Mouse (Mus musculus): Measurements from ENCODE around the gene Cog4. TPM values are rescaled to one million over a fixed set of nuclear protein-coding genes. Genes with fewer than 3 reads are reported as not detected.

Cog4 gene
- total and polyA plus RNA-seq, 3 experiments: 24.9 to 35.2 (median 27.5) TPM

DNA sequence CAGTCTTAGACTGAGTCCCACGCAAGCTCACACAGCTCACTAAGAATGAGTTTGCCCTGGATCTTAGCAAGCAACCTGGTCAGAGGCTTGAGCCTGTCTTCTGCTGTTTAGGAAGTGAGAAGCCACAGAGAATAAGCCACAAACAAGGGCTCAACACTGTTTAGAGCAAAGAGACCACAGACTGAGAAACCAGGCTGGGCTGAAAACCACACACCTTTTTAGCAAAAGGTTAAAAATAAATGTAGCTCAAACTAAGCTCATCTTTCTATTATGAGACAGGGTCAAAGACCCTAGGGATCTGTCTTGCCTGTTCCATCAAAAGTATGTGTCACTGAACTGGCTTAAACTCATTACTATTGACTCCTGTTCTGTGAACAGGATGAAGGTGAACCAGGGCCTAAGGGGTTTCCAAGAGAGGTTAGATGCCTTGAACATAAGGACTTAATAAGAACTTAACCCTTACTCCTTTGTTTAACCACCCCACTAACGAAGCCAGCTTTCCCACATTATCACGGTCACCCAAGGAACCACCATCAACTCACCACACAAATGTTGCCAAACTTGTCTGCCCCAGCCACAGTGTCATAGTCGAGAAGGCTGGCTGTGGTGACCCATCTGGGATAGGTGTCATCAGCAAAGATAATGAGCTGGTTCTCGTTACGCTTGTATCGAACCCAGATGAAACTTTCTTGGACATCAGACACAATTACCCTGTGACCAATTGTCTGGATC is 33.2 kb upstream of the Cog4 start (continued):
- TF ChIP-seq RCOR1 (conservative IDR thresholded peaks at IDR 0.05; ENCODE audit: low read depth, low read length) (peak; percentile 63; the same call in 1 of the 2 replicates), EP300 (IDR thresholded peaks at IDR 0.05; ENCODE audit: low read length) (peak; percentile 75), ZMIZ1 (IDR thresholded peaks at IDR 0.05; ENCODE audit: low read depth, low read length) (no peak), JUND (conservative IDR thresholded peaks at IDR 0.05; ENCODE audit: low read depth, low read length) (no peak), IRF4 (IDR thresholded peaks at IDR 0.05; ENCODE audit: low read depth, low read length) (peak; percentile 62), TBP (conservative IDR thresholded peaks at IDR 0.05; ENCODE audit: low read depth, low read length) (no peak), PAX5 (IDR thresholded peaks at IDR 0.05; ENCODE audit: low read length) (no peak), HCFC1 (IDR thresholded peaks at IDR 0.05; ENCODE audit: low read depth, low read length) (no peak), KAT2A (IDR thresholded peaks at IDR 0.05; ENCODE audit: insufficient replicate concordance, low read length) (no peak), CTCF (conservative IDR thresholded peaks at IDR 0.05 in 1 of 2, IDR thresholded peaks at IDR 0.05 in 1 of 2; ENCODE audit: low read depth in 2 of 2, low read length in 2 of 2) (no peak), JUN (IDR thresholded peaks at IDR 0.05; ENCODE audit: insufficient read depth, low read depth, low read length) (no peak), MAX (IDR thresholded peaks at IDR 0.05; ENCODE audit: low read length) (no peak), BHLHE40 (IDR thresholded peaks at IDR 0.05; ENCODE audit: low read depth, low read length) (peak; percentile 43), RAD21 (IDR thresholded peaks at IDR 0.05; ENCODE audit: low read depth, low read length) (no peak), MYC (IDR thresholded peaks at IDR 0.05; ENCODE audit: low read depth, low read length) (no peak), MEF2A (IDR thresholded peaks at IDR 0.05; ENCODE audit: borderline replicate concordance, low read depth, low read length) (peak; percentile 96), USF1 (IDR thresholded peaks at IDR 0.05; ENCODE audit: low read depth, low read length) (no peak), ETS1 (conservative IDR thresholded peaks at IDR 0.05; ENCODE audit: low read depth, low read length) (peak; percentile 71; the same call in 1 of the 2 replicates), SIN3A (IDR thresholded peaks at IDR 0.05; ENCODE audit: low read length) (peak; percentile 55; the same call in 1 of the 2 replicates), MXI1 (IDR thresholded peaks at IDR 0.05; ENCODE audit: low read depth, low read length) (no peak), NRF1 (IDR thresholded peaks at IDR 0.05; ENCODE audit: low read depth, low read length) (no peak), SMC3 (IDR thresholded peaks at IDR 0.05; ENCODE audit: low read depth, low read length) (no peak)

DNA sequence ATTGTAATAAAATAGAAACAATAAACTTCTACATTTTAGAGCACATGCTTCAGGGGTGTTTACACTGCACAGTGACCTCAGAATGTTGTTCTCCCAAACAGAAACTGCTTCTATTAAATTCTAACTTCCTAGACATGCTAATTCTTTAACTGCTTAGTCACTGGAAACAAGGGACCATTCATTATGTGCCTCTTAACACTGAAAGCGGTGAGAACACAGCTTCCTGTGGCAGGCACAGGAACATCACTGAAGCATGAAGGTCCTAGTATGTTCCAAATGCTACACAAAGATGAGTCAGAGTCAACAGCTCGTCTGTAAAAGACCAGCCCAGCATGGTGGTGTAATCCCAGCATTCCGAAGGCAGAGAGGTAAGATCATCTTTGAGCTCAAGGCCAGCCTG is 31.1 kb upstream of the Cog4 start:
- H3K4me2 ChIP-seq (ENCODE audit: insufficient read depth, low read depth, poor library complexity, severe bottlenecking): no peak overlapping the region
- peaks cover 10 to 75% of the 10 kb centered on the region in 2 experiments; a peak in 3 of 4 replicates for H3K4me1 ChIP-seq (ENCODE audit: control insufficient read depth in 1 of 2, insufficient read depth in 2 of 2)
- DNase-seq (ENCODE audit: extremely low read depth): peak; percentile 84
- no peak overlapping the region for H3K4me3 ChIP-seq (replicated peaks in 1 of 3; ENCODE audit: low read depth in 2 of 3, low read length in 2 of 3, poor library complexity in 1 of 3)
- no peak overlapping the region for H3K9ac ChIP-seq (ENCODE audit: insufficient read depth, low read depth)
- in situ Hi-C loops (cut with MboI; ENCODE audit: low pct_ligation_motif_present, low pct_unique_long_range_greater_than_20kb, low sequenced_read_pairs) (loop anchor here (10.0 kb wide), 1 partner anchor 51 kb away; no protein-coding TSS in a partner anchor), dilution Hi-C loops (cut with MboI; ENCODE audit: extremely low pct_ligation_motif_present, extremely low pct_unique_long_range_greater_than_20kb, low sequenced_read_pairs) (no loop called here)
- TF ChIP-seq USF2 (conservative IDR thresholded peaks at IDR 0.05; ENCODE audit: low read depth, low read length): no peak
- TF ChIP-seq ETS1 (conservative IDR thresholded peaks at IDR 0.05; ENCODE audit: low read depth, low read length): peak; percentile 79
- TF ChIP-seq MAZ (IDR thresholded peaks at IDR 0.05; ENCODE audit: low read depth, low read length): no peak
- TF ChIP-seq E2F4 (IDR thresholded peaks at IDR 0.05; ENCODE audit: insufficient replicate concordance, low read depth, low read length): no peak
- 0 out of 2 replicates have a peak, but pooled peaks have one; percentile 36 for TF ChIP-seq JUND (conservative IDR thresholded peaks at IDR 0.05; ENCODE audit: low read depth, low read length)
- TF ChIP-seq MAFK (IDR thresholded peaks at IDR 0.05; ENCODE audit: insufficient replicate concordance, low read length): peak; percentile 59; the same call in 1 of the 2 replicates
- no peak for TF ChIP-seq MYC (IDR thresholded peaks at IDR 0.05; ENCODE audit: low read depth, low read length)
- TF ChIP-seq CHD2 (IDR thresholded peaks at IDR 0.05; ENCODE audit: low read length): no peak
- TF ChIP-seq GABPA (IDR thresholded peaks at IDR 0.05; ENCODE audit: insufficient replicate concordance, low read depth, low read length): no peak
- H3K9me3 ChIP-seq (replicated peaks; ENCODE audit: low read length): no peaks in the 10 kb centered on the region
- H3K36me3 ChIP-seq (replicated peaks in 1 of 2; ENCODE audit: control insufficient read depth in 1 of 2, insufficient read depth in 1 of 2, low read length in 1 of 2): peaks cover 93 to 99% of the 10 kb centered on the region in 2 experiments
- H3K27me3 ChIP-seq (replicated peaks): no peaks in the 10 kb centered on the region
- peaks cover 15% of the 10 kb centered on the region for H3K79me2 ChIP-seq (replicated peaks; ENCODE audit: control insufficient read depth, extremely low read depth, insufficient read depth, poor library complexity, severe bottlenecking)
- 0 out of 2 replicates have a peak overlapping the region, but pooled peaks have one; percentile 11 for H3K27ac ChIP-seq (ENCODE audit: insufficient read depth, low read depth)
